Mouse (Mus musculus): Measurements from ENCODE around the gene Lmbrd2. TPM values are rescaled to one million over a fixed set of nuclear protein-coding genes. Genes with fewer than 3 reads are reported as not detected.

Lmbrd2 gene
- total RNA-seq (2023): 13.5 TPM

GRCm38 (mm10) chr15:9140252-9140680 lies at the start of gene Lmbrd2:
Gene Lmbrd2 (plus strand): TSS chr15:9140550.

GRCm38 (mm10) chr15:9155325-9155724 lies 15.0 kb downstream of the Lmbrd2 start, which contains the start of gene Skp2:
Gene Skp2 (minus strand): TSS chr15:9155425.

Other genes with a start within 250 kb of the Lmbrd2 start
- not detected for gene Ranbp3l, start 172.6 kb upstream of the Lmbrd2 start, total RNA-seq (2023)
- 16.8 TPM for gene Nadk2, start 69.3 kb upstream of the Lmbrd2 start, total RNA-seq (2023)
- 5.4 TPM for gene Skp2, start 14.9 kb downstream of the Lmbrd2 start, total RNA-seq (2023)
- gene Ugt3a1, start 136.3 kb downstream of the Lmbrd2 start, total RNA-seq (2023): not detected
- gene Ugt3a2, start 195.0 kb downstream of the Lmbrd2 start, total RNA-seq (2023): not detected